Mouse (Mus musculus) CH12.LX (cell line): ENCODE measurements at regions not wholly inside any gene's neighbourhood (a gene's known extent, or its start where the extent isn't known, plus 50 kb on each side); places are given as distances from the start of the nearest gene placed in this dataset.

ENCODE experiments used
- CHD1 ChIP-seq: IDR thresholded peaks from 2 replicates; pipeline ENCODE4 v1.6.1; 2012; ENCODE audit warnings: low read depth, low read length, improper control_type of control experiment, inconsistent platforms
- CHD2 ChIP-seq: IDR thresholded peaks from 2 replicates; pipeline ENCODE4 v1.6.1; 2011; ENCODE audit warnings: low read length, improper control_type of control experiment
- CTCF ChIP-seq, 2 experiments: IDR thresholded peaks in 1 of 2; conservative IDR thresholded peaks in 1 of 2; 2 replicates each; pipeline ENCODE4 v1.5.1; 2011 to 2012; ENCODE audit warnings: low read depth in 2 of 2, low read length in 2 of 2, improper control_type of control experiment in 1 of 2, inconsistent platforms in 1 of 2, mild to moderate bottlenecking in 1 of 2, moderate library complexity in 1 of 2
- EP300 ChIP-seq: IDR thresholded peaks from 2 replicates; pipeline ENCODE4 v1.6.1; 2011; ENCODE audit warnings: low read length, improper control_type of control experiment
- ETS1 ChIP-seq: conservative IDR thresholded peaks from 2 replicates; pipeline ENCODE4 v1.6.1; 2012; ENCODE audit warnings: low read depth, mild to moderate bottlenecking, inconsistent platforms, low read length, improper control_type of control experiment, moderate library complexity
- JUND ChIP-seq: conservative IDR thresholded peaks from 2 replicates; pipeline ENCODE4 v1.6.1; 2011; ENCODE audit warnings: low read depth, low read length, improper control_type of control experiment
- KAT2A ChIP-seq: IDR thresholded peaks from 2 replicates; pipeline ENCODE4 v1.6.1; 2012; ENCODE audit warnings: low read length, improper control_type of control experiment, inconsistent platforms; ENCODE audit not compliant: insufficient replicate concordance
- MAX ChIP-seq: IDR thresholded peaks from 2 replicates; pipeline ENCODE4 v1.6.1; 2011; ENCODE audit warnings: low read length, improper control_type of control experiment
- MXI1 ChIP-seq: IDR thresholded peaks from 2 replicates; pipeline ENCODE4 v1.6.1; 2011; ENCODE audit warnings: mild to moderate bottlenecking, low read depth, low read length, improper control_type of control experiment
- POLR2A ChIP-seq: IDR thresholded peaks from 2 replicates; pipeline ENCODE4 v1.6.1; 2011; ENCODE audit warnings: low read depth, mild to moderate bottlenecking, improper control_type of control experiment, low read length
- RAD21 ChIP-seq: IDR thresholded peaks from 2 replicates; pipeline ENCODE4 v1.6.1; 2011; ENCODE audit warnings: low read depth, mild to moderate bottlenecking, low read length, improper control_type of control experiment, moderate library complexity
- TCF12 ChIP-seq: IDR thresholded peaks from 2 replicates; pipeline ENCODE4 v1.6.1; 2014; ENCODE audit warnings: low read depth, mild to moderate bottlenecking, inconsistent platforms, low read length, improper control_type of control experiment
- ZKSCAN1 ChIP-seq: IDR thresholded peaks from 2 replicates; pipeline ENCODE4 v1.6.1; 2012; ENCODE audit warnings: low read depth, inconsistent platforms, low read length, improper control_type of control experiment, borderline replicate concordance

DNA sequence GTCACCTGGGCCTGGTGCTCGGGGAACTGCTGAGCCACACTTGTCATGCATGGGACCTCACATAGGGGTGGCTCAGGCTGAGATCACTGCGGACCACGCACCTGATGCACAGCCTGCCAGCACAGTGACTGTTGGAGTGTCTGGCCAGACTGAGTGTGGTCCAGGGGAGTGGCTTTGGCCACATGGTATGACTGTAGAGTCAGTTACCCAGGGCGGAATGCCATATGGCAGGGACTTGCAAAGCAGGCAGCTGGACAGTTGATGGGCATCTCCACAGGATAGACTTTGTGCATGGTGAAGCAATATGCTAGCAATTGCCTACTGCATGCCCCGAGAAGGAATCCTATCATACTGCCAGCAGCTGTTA, 179.0 kb downstream of the Gadd45g start:
- TF ChIP-seq KAT2A (no peak), CTCF (conservative IDR thresholded peaks at IDR 0.05 in 1 of 2, IDR thresholded peaks at IDR 0.05 in 1 of 2; ENCODE audit: low read depth in 2 of 2, low read length in 2 of 2) (no peak), ZKSCAN1 (no peak), ETS1 (no peak), MAX (no peak), TCF12 (no peak), POLR2A (no peak), CHD2 (no peak), JUND (no peak), RAD21 (no peak), EP300 (no peak), MXI1 (no peak), CHD1 (no peak)
